Mouse (Mus musculus) neural tube, embryonic 13.5 days (tissue): Measurements from ENCODE around the gene Olfr456. TPM values are rescaled to one million over a fixed set of nuclear protein-coding genes. Genes with fewer than 3 reads are reported as not detected.

Experiments
- polyA plus RNA-seq: library from polyadenylated mRNA; unstranded; fragments of >200 nt; fragmentation: Nextera tagmentation; extraction: Ambion mirVana; gene quantifications from 2 replicates; pipeline ENCODE4 v1.2.1, GENCODE M21; 2015

Olfr456 gene
- polyA plus RNA-seq, 1 experiment from 2014 or later, result not detected

Other genes with a start within 250 kb of the Olfr456 start
- 17.7 and 17.8 TPM in 2 replicates for gene Gstk1, start 241.3 kb downstream of the Olfr456 start, polyA plus RNA-seq
- 0.26 and 0.28 TPM in 2 replicates for gene Tmem139, start 225.2 kb downstream of the Olfr456 start, polyA plus RNA-seq
- gene Casp2, start 222.2 kb downstream of the Olfr456 start, polyA plus RNA-seq, result 39.1 and 45.5 TPM in 2 replicates
- gene Clcn1, start 200.5 kb downstream of the Olfr456 start, polyA plus RNA-seq, result 1.7 and 2.0 TPM in 2 replicates
- 7.4 and 8.1 TPM in 2 replicates for gene Fam131b, start 162.6 kb downstream of the Olfr456 start, polyA plus RNA-seq
- 56.4 and 56.5 TPM in 2 replicates for gene Zyx, start 137.6 kb downstream of the Olfr456 start, polyA plus RNA-seq
- 0.24 and 0.61 TPM in 2 replicates for gene Epha1, start 113.9 kb downstream of the Olfr456 start, polyA plus RNA-seq
- not detected in 2 replicates for gene Tas2r143, start 87.0 kb downstream of the Olfr456 start, polyA plus RNA-seq
- not detected in 2 replicates for gene Tas2r135, start 81.8 kb downstream of the Olfr456 start, polyA plus RNA-seq
- not detected in 2 replicates for gene Tas2r126, start 52.7 kb downstream of the Olfr456 start, polyA plus RNA-seq
- not detected in 2 replicates for gene Olfr458, start 22.0 kb downstream of the Olfr456 start, polyA plus RNA-seq
- gene Olfr457, start 10.9 kb downstream of the Olfr456 start, polyA plus RNA-seq, result not detected in 2 replicates
- gene Olfr455, start 60.4 kb upstream of the Olfr456 start, polyA plus RNA-seq, result not detected in 2 replicates
- gene Tcaf3, start 110.5 kb upstream of the Olfr456 start, polyA plus RNA-seq, result not detected in 2 replicates
- gene Tcaf2, start 158.0 kb upstream of the Olfr456 start, polyA plus RNA-seq, result 2.6 and 3.0 TPM in 2 replicates
- gene Tcaf1, start 222.9 kb upstream of the Olfr456 start, polyA plus RNA-seq, result 203 and 209 TPM in 2 replicates